Mouse (Mus musculus) limb, embryonic 15.5 days (tissue): Measurements from ENCODE around the gene Cdh15. TPM values are rescaled to one million over a fixed set of nuclear protein-coding genes. Genes with fewer than 3 reads are reported as not detected.
A peak's percentile ranks its signal among the peaks of the same experiment; 100 is the strongest.

Experiments used
- ATAC-seq: fragments of 200-750 bp; cut with Nextera tagmentation; 2 replicates; pipeline ENCODE4 v1.8.0; 2017; ENCODE audit warnings: low read depth, moderate TSS enrichment; ENCODE audit not compliant: insufficient number of reproducible peaks, low FRiP score, low TSS enrichment
- H3K27ac ChIP-seq: fragments of 300-500 bp; sonication (generic); 2 replicates; pipeline ENCODE4 v1.5.1; 2015; ENCODE audit warnings: moderate library complexity, mild to moderate bottlenecking, inconsistent platforms
- H3K27me3 ChIP-seq: fragments of 300-500 bp; sonication (generic); 2 replicates; pipeline ENCODE4 v1.6.1; 2015; ENCODE audit warnings: inconsistent platforms
- H3K36me3 ChIP-seq: fragments of 300-500 bp; sonication (generic); 2 replicates; pipeline ENCODE4 v1.6.1; 2015; ENCODE audit warnings: inconsistent platforms
- H3K4me1 ChIP-seq: fragments of 300-500 bp; sonication (generic); 2 replicates; pipeline ENCODE4 v1.6.1; 2015; ENCODE audit warnings: inconsistent platforms
- H3K4me2 ChIP-seq: fragments of 300-500 bp; sonication (generic); 2 replicates; pipeline ENCODE4 v1.6.1; 2015; ENCODE audit warnings: mild to moderate bottlenecking, inconsistent platforms
- H3K4me3 ChIP-seq: fragments of 300-500 bp; sonication (generic); 2 replicates; pipeline ENCODE4 v1.5.1; 2015; ENCODE audit warnings: mild to moderate bottlenecking, inconsistent platforms
- H3K9ac ChIP-seq: fragments of 300-500 bp; sonication (generic); 2 replicates; pipeline ENCODE4 v1.6.1; 2015; ENCODE audit warnings: inconsistent platforms
- H3K9me3 ChIP-seq: fragments of 300-500 bp; sonication (generic); 2 replicates; pipeline ENCODE4 v1.6.1; 2016; ENCODE audit warnings: inconsistent platforms
- WGBS: fragments of 180-500 bp; shearing (Covaris S2); methylation state at CpG from one replicate; pipeline ENCODE4 v1.1.7; 2015; 5-methylcytosine and 5-hydroxymethylcytosine counted together
- polyA plus RNA-seq: library from polyadenylated mRNA; unstranded; fragments of >200 nt; fragmentation: Nextera tagmentation; extraction: Ambion mirVana; gene quantifications from 2 replicates; pipeline ENCODE4 v1.2.1, GENCODE M21; 2015

Cdh15 gene
- polyA plus RNA-seq, 1 experiment from 2014 or later: 16.5 TPM

DNA sequence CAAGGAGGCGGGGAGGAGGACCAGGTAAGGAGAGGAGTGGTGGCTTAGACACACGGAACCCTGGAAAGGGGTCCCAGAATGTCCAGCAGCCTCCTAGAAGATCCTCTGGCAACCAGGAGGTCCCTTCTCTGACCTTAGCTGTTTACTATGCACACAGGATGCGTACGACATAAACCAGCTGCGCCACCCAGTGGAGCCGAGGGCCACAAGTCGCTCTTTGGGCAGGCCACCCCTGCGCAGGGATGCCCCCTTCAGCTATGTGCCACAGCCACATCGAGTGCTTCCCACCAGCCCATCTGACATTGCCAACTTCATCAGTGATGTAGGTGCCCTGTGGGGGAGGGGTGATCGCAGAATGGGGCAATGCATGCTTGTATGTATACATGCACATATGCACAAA lies 17.7 kb downstream of the Cdh15 start:
- H3K4me3 ChIP-seq: 0 out of 2 replicates have a peak overlapping the region, but pooled peaks have one; percentile 19
- H3K27ac ChIP-seq: no peak overlapping the region
- WGBS: 74% methylated on average over 10 of the region's 10 CpGs

DNA sequence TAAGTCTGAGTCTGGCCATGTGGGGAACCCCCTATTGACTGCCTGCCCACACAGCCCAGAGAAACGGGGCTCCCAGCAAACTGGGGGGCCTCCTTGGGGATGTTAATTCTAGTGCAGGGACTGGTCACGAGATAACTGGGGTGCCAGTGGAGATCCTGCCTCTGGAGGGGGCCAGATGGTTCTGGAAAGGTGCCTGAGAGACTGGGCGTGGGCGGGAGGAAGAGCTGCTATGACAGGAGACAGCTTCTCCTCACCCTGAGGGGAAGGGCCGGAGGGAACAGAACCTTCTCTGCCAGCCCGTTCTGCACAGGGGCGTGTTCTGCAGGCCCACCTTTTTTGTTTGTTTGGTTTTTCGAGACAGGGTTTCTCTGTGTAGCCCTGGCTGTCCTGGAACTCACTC lies 18.5 kb downstream of the Cdh15 start:
- WGBS: 79% methylated on average over 8 of the region's 8 CpGs
- no peaks in the 10 kb centered on the region for H3K9me3 ChIP-seq
- no peaks in the 10 kb centered on the region for H3K27me3 ChIP-seq
- H3K27ac ChIP-seq: no peak overlapping the region
- no peak overlapping the region for H3K4me3 ChIP-seq
- H3K4me2 ChIP-seq: no peak overlapping the region
- H3K36me3 ChIP-seq: no peaks in the 10 kb centered on the region
- no peak for ATAC-seq
- H3K4me1 ChIP-seq: peaks cover 9% of the 10 kb centered on the region; the same call in 1 of the 2 replicates
- H3K9ac ChIP-seq: no peak overlapping the region

More for the DNA sequence above, 17.7 kb downstream of the Cdh15 start:
- Histone ChIP-seq H3K27me3 (no peaks in the 10 kb centered on the region), H3K9ac (no peak overlapping the region), H3K4me2 (peak overlapping the region; percentile 42), H3K9me3 (no peaks in the 10 kb centered on the region), H3K36me3 (no peaks in the 10 kb centered on the region), H3K4me1 (peaks cover 7% of the 10 kb centered on the region; the same call in 1 of the 2 replicates)
- no peak for ATAC-seq

DNA sequence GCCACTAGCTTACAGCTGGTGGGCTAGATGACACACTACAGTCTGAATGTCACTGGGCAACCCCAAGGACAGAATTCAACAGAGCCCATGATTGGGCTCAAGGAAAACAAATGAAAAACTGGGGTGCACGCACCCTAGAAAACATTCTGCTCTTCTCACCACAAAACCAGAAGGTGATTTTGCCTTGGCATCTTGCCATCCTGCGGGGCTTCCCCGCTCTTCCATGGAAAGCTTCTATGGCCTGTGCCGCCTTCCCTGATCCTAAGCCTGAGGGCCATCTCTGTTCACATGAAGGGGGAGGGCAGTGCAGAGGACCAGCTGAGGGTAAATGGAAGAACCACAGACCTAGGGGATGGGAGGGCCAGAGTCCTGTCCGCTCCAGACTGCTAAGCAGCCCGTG lies 20.2 kb downstream of the Cdh15 start:
- Histone ChIP-seq H3K9ac (no peak overlapping the region), H3K4me1 (peaks cover 9% of the 10 kb centered on the region; the same call in 1 of the 2 replicates), H3K27ac (no peak overlapping the region), H3K4me3 (no peak overlapping the region), H3K36me3 (no peaks in the 10 kb centered on the region), H3K27me3 (no peaks in the 10 kb centered on the region), H3K4me2 (no peak overlapping the region), H3K9me3 (no peaks in the 10 kb centered on the region)
- 89% methylated on average over 6 of the region's 6 CpGs for WGBS
- ATAC-seq: no peak

DNA sequence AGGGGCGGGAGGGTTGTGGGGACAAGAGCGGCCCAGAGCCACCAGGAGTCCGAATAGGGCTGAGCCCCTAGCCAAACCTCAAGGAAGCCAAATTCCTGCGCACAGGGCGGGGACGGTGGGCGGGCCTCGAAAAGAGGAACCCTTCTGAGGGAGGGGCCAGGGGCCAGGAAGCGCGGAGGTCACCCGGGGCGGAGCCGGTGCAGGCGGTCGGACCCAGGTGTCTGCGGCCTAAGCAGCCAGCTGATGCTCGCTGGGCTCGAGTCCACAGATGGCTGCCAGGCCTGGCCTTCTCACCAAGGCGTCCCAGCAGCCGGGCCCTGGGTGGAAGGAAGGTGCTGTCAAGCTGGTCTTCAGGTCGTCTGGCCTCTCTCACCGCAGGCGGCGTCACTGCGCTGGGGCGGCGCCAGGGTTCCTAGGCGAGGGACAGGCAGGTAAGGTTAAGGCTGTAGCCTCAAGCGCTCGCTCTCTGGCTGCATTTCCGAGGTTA lies 22.7 kb downstream of the Cdh15 start:
- H3K4me2 ChIP-seq: peak overlapping the region; percentile 34
- peaks cover 9% of the 10 kb centered on the region; the same call in 1 of the 2 replicates for H3K4me1 ChIP-seq
- ATAC-seq: no peak
- 21% methylated on average over 31 of the region's 31 CpGs for WGBS
- H3K36me3 ChIP-seq: no peaks in the 10 kb centered on the region
- no peak overlapping the region for H3K27ac ChIP-seq
- no peaks in the 10 kb centered on the region for H3K27me3 ChIP-seq
- no peaks in the 10 kb centered on the region for H3K9me3 ChIP-seq
- H3K4me3 ChIP-seq: peak overlapping the region; percentile 25
- no peak overlapping the region for H3K9ac ChIP-seq

DNA sequence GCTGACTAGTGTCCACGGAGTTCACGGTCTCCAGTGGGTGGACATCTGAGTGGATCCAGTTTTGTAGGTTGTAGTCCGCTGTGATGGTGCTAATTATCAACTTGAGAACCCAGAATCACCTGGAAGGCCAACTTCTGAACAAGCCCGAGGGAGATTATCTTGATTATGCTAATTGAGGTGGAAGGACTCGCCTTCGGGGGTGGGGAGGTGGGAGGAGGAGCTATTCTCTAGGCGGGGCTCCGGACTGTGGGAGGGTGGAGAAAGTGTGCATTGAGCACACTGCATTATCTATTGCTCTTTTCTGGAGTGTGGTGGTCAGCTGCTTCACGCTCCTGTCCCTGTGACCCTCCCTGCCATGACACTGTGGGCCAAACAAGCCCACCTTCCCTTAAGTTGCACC lies 23.9 kb downstream of the Cdh15 start:
- Histone ChIP-seq H3K27ac (no peak overlapping the region), H3K4me1 (peaks cover 9% of the 10 kb centered on the region; the same call in 1 of the 2 replicates), H3K9ac (no peak overlapping the region), H3K36me3 (no peaks in the 10 kb centered on the region), H3K4me2 (no peak overlapping the region), H3K9me3 (no peaks in the 10 kb centered on the region), H3K4me3 (no peak overlapping the region), H3K27me3 (no peaks in the 10 kb centered on the region)
- 76% methylated on average over 9 of the region's 9 CpGs for WGBS
- no peak for ATAC-seq

DNA sequence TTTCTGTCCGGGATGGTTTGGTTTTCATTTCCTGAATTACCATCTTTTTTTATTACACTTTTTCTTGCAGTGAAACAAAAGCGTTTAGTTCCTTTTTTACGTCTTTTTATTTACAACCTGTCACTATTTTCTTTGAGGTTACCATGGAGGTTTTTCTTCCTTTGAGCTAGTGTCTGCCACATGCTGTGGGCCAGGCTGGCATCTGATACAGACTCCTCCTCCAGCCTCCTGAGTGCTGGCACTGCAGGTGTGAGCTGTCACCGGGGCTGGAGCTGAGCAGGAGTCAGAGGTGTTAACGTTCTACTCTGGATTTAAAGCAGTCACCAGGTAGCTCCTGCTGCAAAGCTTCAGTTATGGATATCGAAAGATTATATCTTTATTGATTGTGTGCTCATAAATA lies 25.4 kb downstream of the Cdh15 start:
- WGBS: 22% methylated on average over 6 of the region's 6 CpGs
- Histone ChIP-seq H3K4me2 (no peak overlapping the region), H3K9me3 (no peaks in the 10 kb centered on the region), H3K9ac (no peak overlapping the region), H3K4me3 (no peak overlapping the region), H3K27ac (no peak overlapping the region), H3K36me3 (no peaks in the 10 kb centered on the region), H3K4me1 (peaks cover 8% of the 10 kb centered on the region; the same call in 1 of the 2 replicates), H3K27me3 (no peaks in the 10 kb centered on the region)
- ATAC-seq: no peak

DNA sequence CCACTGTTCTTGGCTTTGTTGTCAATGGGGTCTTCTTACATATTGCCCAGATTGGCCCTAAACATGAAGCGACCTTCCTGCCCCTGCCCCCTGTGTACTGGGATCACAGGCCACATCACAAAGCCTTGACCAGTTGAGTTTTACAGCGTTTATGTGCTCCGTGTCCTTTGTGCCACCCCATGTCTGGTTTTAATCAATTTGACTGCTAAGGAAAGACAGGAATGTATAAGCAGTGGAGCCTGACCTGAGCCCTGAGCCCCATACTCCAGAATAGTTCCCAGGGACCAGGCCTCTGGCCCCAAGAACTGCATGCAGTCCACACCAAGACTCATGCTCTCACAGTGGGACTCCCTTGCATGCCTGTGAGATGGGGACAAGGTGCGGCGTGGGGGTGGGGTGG lies 27.4 kb downstream of the Cdh15 start:
- no peaks in the 10 kb centered on the region for H3K36me3 ChIP-seq
- no peak overlapping the region for H3K27ac ChIP-seq
- 47% methylated on average over 5 of the region's 5 CpGs for WGBS
- ATAC-seq: no peak
- H3K9me3 ChIP-seq: no peaks in the 10 kb centered on the region
- no peaks in the 10 kb centered on the region for H3K27me3 ChIP-seq
- no peak overlapping the region for H3K4me2 ChIP-seq
- peaks cover 5% of the 10 kb centered on the region; the same call in 1 of the 2 replicates for H3K4me1 ChIP-seq
- H3K4me3 ChIP-seq: no peak overlapping the region
- H3K9ac ChIP-seq: no peak overlapping the region

DNA sequence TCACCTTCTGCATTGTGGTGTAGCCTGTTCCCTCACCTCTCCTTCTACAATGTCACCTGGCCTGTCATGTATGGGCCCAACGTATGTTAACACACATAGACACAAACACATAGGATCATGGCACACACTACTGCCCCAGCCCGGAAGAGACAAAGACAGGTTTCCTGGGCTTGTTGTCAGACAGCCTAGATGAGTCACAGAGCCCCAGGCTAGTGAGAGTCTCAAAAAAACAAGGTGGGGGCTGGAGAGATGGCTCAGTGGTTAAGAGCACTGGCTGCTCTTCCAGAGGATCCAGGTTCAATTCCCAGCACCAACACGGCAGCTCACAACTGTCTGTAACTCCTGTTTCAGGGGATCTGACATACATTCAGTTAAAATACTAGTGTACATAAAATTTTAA lies 30.5 kb downstream of the Cdh15 start:
- no peaks in the 10 kb centered on the region for H3K27me3 ChIP-seq
- no peak overlapping the region for H3K9ac ChIP-seq
- H3K9me3 ChIP-seq: no peaks in the 10 kb centered on the region
- no peak overlapping the region for H3K4me3 ChIP-seq
- no peaks in the 10 kb centered on the region; the same call in 1 of the 2 replicates for H3K4me1 ChIP-seq
- no peak for ATAC-seq
- no peak overlapping the region for H3K4me2 ChIP-seq
- H3K36me3 ChIP-seq: peaks cover 19% of the 10 kb centered on the region
- 74% methylated on average over 3 of the region's 3 CpGs for WGBS
- no peak overlapping the region for H3K27ac ChIP-seq

DNA sequence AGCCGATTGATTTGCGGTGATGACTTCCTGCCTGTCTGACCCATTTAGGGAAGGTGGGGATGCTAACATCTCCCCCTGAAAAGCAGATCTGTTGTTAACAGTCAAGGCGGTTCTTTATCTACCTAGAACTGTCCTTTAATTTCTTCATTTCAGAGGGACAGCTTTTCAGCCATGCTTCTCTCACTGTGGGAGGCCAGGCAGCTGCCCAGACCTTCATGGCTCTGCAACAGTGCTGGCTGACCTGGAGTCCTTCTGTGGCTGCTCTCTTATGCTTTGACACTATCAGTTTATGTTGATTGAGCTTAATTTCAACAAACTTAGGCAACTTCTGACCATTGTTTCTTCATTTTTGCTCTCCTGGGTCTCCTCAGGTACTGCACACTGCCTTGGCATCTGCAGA lies 32.5 kb downstream of the Cdh15 start:
- Histone ChIP-seq H3K4me2 (no peak overlapping the region), H3K4me1 (no peaks in the 10 kb centered on the region; the same call in 1 of the 2 replicates), H3K27ac (no peak overlapping the region), H3K36me3 (peaks cover 38% of the 10 kb centered on the region), H3K9me3 (no peaks in the 10 kb centered on the region), H3K27me3 (no peaks in the 10 kb centered on the region), H3K9ac (no peak overlapping the region), H3K4me3 (no peak overlapping the region)
- no peak for ATAC-seq
- 54% methylated on average over 3 of the region's 3 CpGs for WGBS

DNA sequence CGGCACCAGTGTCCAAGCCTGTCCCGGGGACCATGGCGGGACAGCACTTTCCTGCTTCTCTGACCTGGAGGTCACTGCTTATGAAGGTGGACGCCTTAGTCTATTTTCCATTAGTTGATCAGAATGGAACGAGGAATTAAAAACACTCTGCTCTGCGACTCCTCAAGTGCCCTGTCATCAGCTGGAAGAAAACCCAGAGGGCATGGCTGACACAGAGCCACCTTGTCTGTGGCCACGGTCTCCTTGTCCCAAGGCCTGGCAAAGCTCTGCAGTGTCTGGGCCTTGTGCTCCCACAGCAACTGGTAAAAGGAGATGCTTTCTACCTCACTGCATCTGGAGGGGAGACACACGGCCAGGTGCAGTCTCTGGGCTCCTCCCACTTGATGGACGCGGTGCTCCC lies 35.9 kb downstream of the Cdh15 start:
- H3K9ac ChIP-seq: no peak overlapping the region
- no peak overlapping the region for H3K4me3 ChIP-seq
- no peak for ATAC-seq
- no peaks in the 10 kb centered on the region for H3K4me1 ChIP-seq
- no peaks in the 10 kb centered on the region for H3K9me3 ChIP-seq
- H3K27ac ChIP-seq: no peak overlapping the region
- peaks cover 71% of the 10 kb centered on the region for H3K36me3 ChIP-seq
- no peak overlapping the region for H3K4me2 ChIP-seq
- WGBS: 84% methylated on average over 10 of the region's 10 CpGs
- no peaks in the 10 kb centered on the region for H3K27me3 ChIP-seq

DNA sequence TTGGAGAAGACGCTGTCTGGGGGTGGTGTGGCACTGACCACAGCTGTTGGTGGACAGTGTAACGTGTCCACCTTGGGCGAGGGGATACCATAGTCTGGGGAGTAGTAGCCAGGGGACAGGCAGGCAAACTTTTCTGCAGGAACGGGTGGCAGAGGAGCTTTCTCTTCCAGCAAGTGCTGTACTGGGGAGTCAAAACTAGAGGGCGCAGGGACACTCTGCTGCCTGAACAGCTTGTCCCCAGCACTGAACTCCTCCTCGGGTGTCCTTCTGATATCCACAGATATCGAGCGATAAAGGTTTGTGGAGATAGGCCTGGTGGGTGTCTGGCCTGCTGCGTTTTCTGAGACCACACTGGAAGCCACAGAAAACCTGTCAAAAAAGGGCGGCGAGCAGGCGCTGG lies 43.7 kb downstream of the Cdh15 start:
- 89% methylated on average over 12 of the region's 12 CpGs for WGBS
- no peak for ATAC-seq

DNA sequence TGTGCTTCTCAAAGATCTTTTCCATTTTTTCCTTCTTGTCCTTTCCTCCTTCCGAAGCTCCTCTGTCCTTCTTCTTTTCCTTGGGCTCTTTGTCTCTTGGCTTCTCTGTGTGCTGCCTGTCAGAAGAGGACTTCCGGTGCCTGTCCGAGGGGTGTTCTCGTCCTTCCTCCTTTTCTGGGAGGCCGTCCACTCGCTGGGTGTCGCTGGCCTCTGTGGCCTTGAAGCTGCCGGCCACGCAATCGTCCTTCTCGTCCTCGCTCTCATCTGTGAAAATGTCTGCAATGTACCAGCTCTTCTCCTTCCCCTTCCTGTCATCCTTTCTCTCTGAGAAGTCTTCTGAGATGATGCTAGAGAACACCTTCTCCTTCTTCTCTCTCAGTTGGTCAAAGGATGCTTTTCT lies 45.7 kb downstream of the Cdh15 start:
- H3K9me3 ChIP-seq: no peaks in the 10 kb centered on the region
- WGBS: 91% methylated on average over 12 of the region's 12 CpGs
- no peak overlapping the region for H3K4me2 ChIP-seq
- H3K27ac ChIP-seq: no peak overlapping the region
- no peak overlapping the region for H3K4me3 ChIP-seq
- H3K27me3 ChIP-seq: no peaks in the 10 kb centered on the region
- no peak overlapping the region for H3K9ac ChIP-seq
- peaks cover 96% of the 10 kb centered on the region for H3K36me3 ChIP-seq
- H3K4me1 ChIP-seq: no peaks in the 10 kb centered on the region
- no peak for ATAC-seq

More for the DNA sequence above, 43.7 kb downstream of the Cdh15 start:
- Histone ChIP-seq H3K4me1 (no peaks in the 10 kb centered on the region), H3K4me3 (no peak overlapping the region), H3K9me3 (no peaks in the 10 kb centered on the region), H3K27ac (no peak overlapping the region), H3K4me2 (no peak overlapping the region), H3K9ac (no peak overlapping the region), H3K27me3 (no peaks in the 10 kb centered on the region), H3K36me3 (peaks cover 96% of the 10 kb centered on the region)

DNA sequence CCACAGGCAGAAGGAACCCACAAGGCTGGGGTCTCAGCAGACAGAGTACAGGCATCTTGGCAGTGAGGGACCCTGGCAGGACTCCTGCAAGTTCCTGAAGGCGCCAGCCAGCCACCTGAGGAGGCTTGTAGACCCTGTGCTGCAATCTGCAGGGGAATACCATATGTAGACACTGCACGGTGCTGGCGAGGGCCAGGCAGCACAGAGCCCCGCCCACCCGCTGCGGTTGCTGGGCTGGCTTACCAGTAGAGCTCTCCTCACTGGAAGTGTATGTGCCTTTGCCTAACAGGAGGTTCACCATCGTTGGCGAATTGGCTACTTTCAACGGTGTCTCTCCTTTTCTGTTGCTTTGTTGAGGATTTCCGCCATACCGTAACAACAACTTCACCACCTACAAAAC lies 48.6 kb downstream of the Cdh15 start:
- Histone ChIP-seq H3K9me3 (no peaks in the 10 kb centered on the region), H3K4me1 (no peaks in the 10 kb centered on the region), H3K27ac (no peak overlapping the region), H3K36me3 (peaks cover 92% of the 10 kb centered on the region), H3K4me3 (no peak overlapping the region), H3K9ac (no peak overlapping the region), H3K27me3 (no peaks in the 10 kb centered on the region), H3K4me2 (no peak overlapping the region)
- WGBS: 98% methylated on average over 11 of the region's 11 CpGs
- no peak for ATAC-seq
